In the genomic region with DNA sequence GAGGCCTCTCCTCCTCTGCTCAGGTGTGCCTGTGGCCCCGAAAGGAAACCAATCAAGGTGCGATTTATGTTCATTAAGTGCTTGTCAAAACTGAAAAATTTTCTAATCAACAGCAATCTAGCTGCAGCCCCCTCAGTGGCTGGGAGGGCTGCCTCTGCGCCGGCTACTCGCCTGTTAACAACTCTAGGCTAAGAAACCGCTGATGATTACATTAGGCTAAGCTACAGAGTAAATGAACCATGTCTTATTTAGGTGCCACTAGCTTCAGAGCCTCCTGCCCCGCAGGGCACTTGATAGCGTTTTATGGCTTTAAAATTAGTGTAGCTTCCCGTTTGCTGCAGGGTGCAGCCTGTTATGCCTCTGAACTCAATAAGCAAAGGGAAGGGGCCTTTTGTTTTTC, we compare ENCODE assay signal across 29 mouse cellular contexts.
A peak's percentile ranks its signal among the peaks of the same experiment; 100 is the strongest.
DNase-seq lines count a peak whose midpoint lies in the region; ATAC-seq lines count a peak whose summit lies in the region.
"Had no signal": no experiment of that assay in that cellular context is flagged by ENCODE, and none has a peak within 500 bp of the region (broad histone marks: within the 10 kb centered on the region; RNA-seq: fewer than 3 reads in every experiment).

No protein-coding gene starts in this region.

- H3K4me3 ChIP-seq in hindbrain, embryonic 11.5 days (ENCODE audit: low read depth, low read length) = no peak overlapping the region
- H3K4me3 ChIP-seq in hindbrain, embryonic 10.5 days = no peak overlapping the region
- H3K4me3 ChIP-seq in neural tube, embryonic 12.5 days = no peak overlapping the region
- H3K4me3 ChIP-seq in neural tube, embryonic 15.5 days (replicated peaks) = no peak overlapping the region
- no peak overlapping the region for H3K4me3 ChIP-seq in limb, embryonic 12.5 days (replicated peaks)
- H3K4me3 ChIP-seq: embryonic facial prominence, embryonic 12.5 days; gastrocnemius, adult 2 months; heart, adult 2 months; heart, embryonic 12.5 days; left cerebral cortex, adult 2 months; myocyte had no signal

- no peak overlapping the region for H3K4me2 ChIP-seq in hindbrain, embryonic 11.5 days (replicated peaks; ENCODE audit: low read depth, low read length)
- H3K4me2 ChIP-seq in neural tube, embryonic 12.5 days (replicated peaks) = no peak overlapping the region
- H3K4me2 ChIP-seq in neural tube, embryonic 15.5 days = no peak overlapping the region
- no peak overlapping the region for H3K4me2 ChIP-seq in limb, embryonic 12.5 days
- H3K4me2 ChIP-seq: embryonic facial prominence, embryonic 12.5 days; heart, embryonic 12.5 days had no signal

- H3K4me1 ChIP-seq in hindbrain, embryonic 11.5 days (replicated peaks; ENCODE audit: control insufficient read depth, insufficient read depth, low read length) = peaks cover 2% of the 10 kb centered on the region; the same call in 1 of the 2 replicates
- peaks cover 19% of the 10 kb centered on the region for H3K4me1 ChIP-seq in hindbrain, embryonic 10.5 days (replicated peaks)
- H3K4me1 ChIP-seq in neural tube, embryonic 12.5 days = peaks cover 36% of the 10 kb centered on the region
- peaks cover 29% of the 10 kb centered on the region for H3K4me1 ChIP-seq in neural tube, embryonic 15.5 days
- H3K4me1 ChIP-seq in limb, embryonic 12.5 days (replicated peaks) = peaks cover 34% of the 10 kb centered on the region

- no peak overlapping the region for H3K27ac ChIP-seq in hindbrain, embryonic 11.5 days (ENCODE audit: low read depth, low read length)
- no peak overlapping the region for H3K27ac ChIP-seq in hindbrain, embryonic 10.5 days
- no peak overlapping the region for H3K27ac ChIP-seq in neural tube, embryonic 12.5 days
- H3K27ac ChIP-seq in neural tube, embryonic 15.5 days (replicated peaks) = no peak overlapping the region; the same call in 1 of the 2 replicates
- 0 out of 2 replicates have a peak overlapping the region, but pooled peaks have one; percentile 1 for H3K27ac ChIP-seq in limb, embryonic 12.5 days
- H3K27ac ChIP-seq: embryonic facial prominence, embryonic 12.5 days; gastrocnemius, adult 2 months; heart, adult 2 months; left cerebral cortex, adult 2 months; liver, embryonic 14.5 days; macrophage had no signal

- H3K9me3 ChIP-seq in hindbrain, embryonic 11.5 days (ENCODE audit: control insufficient read depth, low read length) = no peaks in the 10 kb centered on the region
- H3K9me3 ChIP-seq in hindbrain, embryonic 10.5 days = no peaks in the 10 kb centered on the region
- H3K9me3 ChIP-seq in neural tube, embryonic 12.5 days = no peaks in the 10 kb centered on the region
- no peaks in the 10 kb centered on the region for H3K9me3 ChIP-seq in neural tube, embryonic 15.5 days (replicated peaks)
- H3K9me3 ChIP-seq in limb, embryonic 12.5 days = no peaks in the 10 kb centered on the region
- H3K9me3 ChIP-seq: embryonic facial prominence, embryonic 12.5 days; heart, embryonic 12.5 days had no signal

- ATAC-seq in hindbrain, embryonic 11.5 days (ENCODE audit: low FRiP score) = 0 out of 2 replicates have a peak, but pooled peaks have one; percentile 45
- ATAC-seq in neural tube, embryonic 12.5 days (ENCODE audit: low FRiP score, low read depth) = peak; percentile 70
- no peak for ATAC-seq in neural tube, embryonic 15.5 days (ENCODE audit: low FRiP score)
- ATAC-seq in limb, embryonic 12.5 days (ENCODE audit: insufficient number of reproducible peaks, insufficient read depth, low FRiP score, low TSS enrichment, low read depth) = no peak
- ATAC-seq: forebrain, embryonic 16.5 days; inflammation-experienced regulatory T-cells, adult 6 months had no signal

- WGBS in hindbrain, embryonic 11.5 days = 57% methylated on average over 9 of the region's 9 CpGs
- WGBS in hindbrain, embryonic 10.5 days = 78% methylated on average over 9 of the region's 9 CpGs
- 18% methylated on average over 9 of the region's 9 CpGs for WGBS in neural tube, embryonic 12.5 days
- 24% methylated on average over 9 of the region's 9 CpGs for WGBS in neural tube, embryonic 15.5 days
- WGBS in limb, embryonic 12.5 days = 20% methylated on average over 9 of the region's 9 CpGs

- DNase-seq in hindbrain, embryonic 11.5 days (ENCODE audit: low spot score) = no peak
- no peak for DNase-seq in hindbrain, embryonic 10.5 days (ENCODE audit: low spot score)
- no peak for DNase-seq in gastrocnemius, adult 8-10 months (ENCODE audit: low spot score in 2 of 2)
- DNase-seq in left cerebral cortex, adult 18-20 months (ENCODE audit: low spot score in 2 of 2) = no peak
- DNase-seq: adrenal gland, adult 8-10 months; cerebellum, adult 9-11 months; embryo, embryonic 11 days; gastrocnemius, adult 2 months; heart, adult 2 months; heart, postnatal 4 days; kidney, adult 11 months; kidney, postnatal 14 days; liver; lung, adult 2 months; lung, postnatal 10 days; spleen, adult 18-20 months; thymus, postnatal 14 days had no signal

- no peaks in the 10 kb centered on the region for H3K27me3 ChIP-seq in hindbrain, embryonic 11.5 days (ENCODE audit: control insufficient read depth, insufficient read depth, low read length)
- H3K27me3 ChIP-seq in hindbrain, embryonic 10.5 days (ENCODE audit: insufficient read depth, poor library complexity, severe bottlenecking) = no peaks in the 10 kb centered on the region
- no peaks in the 10 kb centered on the region for H3K27me3 ChIP-seq in neural tube, embryonic 12.5 days (replicated peaks)
- 0 out of 2 replicates have a peak, but pooled peaks cover 3% of the 10 kb centered on the region for H3K27me3 ChIP-seq in neural tube, embryonic 15.5 days (replicated peaks)
- H3K27me3 ChIP-seq in limb, embryonic 12.5 days = no peaks in the 10 kb centered on the region; the same call in 1 of the 2 replicates
- H3K27me3 ChIP-seq: embryonic facial prominence, embryonic 12.5 days; heart, embryonic 12.5 days had no signal

- no peak overlapping the region for H3K9ac ChIP-seq in hindbrain, embryonic 11.5 days (ENCODE audit: low read depth, low read length)
- no peak overlapping the region for H3K9ac ChIP-seq in neural tube, embryonic 12.5 days
- H3K9ac ChIP-seq in neural tube, embryonic 15.5 days (replicated peaks) = no peak overlapping the region
- H3K9ac ChIP-seq in limb, embryonic 12.5 days (replicated peaks) = 0 out of 2 replicates have a peak overlapping the region, but pooled peaks have one; percentile 12
- H3K9ac ChIP-seq: embryonic facial prominence, embryonic 12.5 days; heart, embryonic 12.5 days; liver, embryonic 14.5 days had no signal

- H3K36me3 ChIP-seq in hindbrain, embryonic 11.5 days (ENCODE audit: control insufficient read depth, insufficient read depth, low read length) = no peaks in the 10 kb centered on the region
- peaks cover 44% of the 10 kb centered on the region for H3K36me3 ChIP-seq in hindbrain, embryonic 10.5 days
- peaks cover 13% of the 10 kb centered on the region; the same call in 1 of the 2 replicates for H3K36me3 ChIP-seq in neural tube, embryonic 12.5 days
- H3K36me3 ChIP-seq in neural tube, embryonic 15.5 days = peaks cover 13% of the 10 kb centered on the region; the same call in 1 of the 2 replicates
- peaks cover 14% of the 10 kb centered on the region for H3K36me3 ChIP-seq in limb, embryonic 12.5 days
- H3K36me3 ChIP-seq: embryonic facial prominence, embryonic 12.5 days; G1E had no signal

Comparison
In these comparisons a context has a peak if more than half of its experiments do, and no peak if none do; other contexts are left out.
1. ATAC-seq: peak in hindbrain, embryonic 11.5 days (single experiment) and neural tube, embryonic 12.5 days (single experiment); none in neural tube, embryonic 15.5 days (single experiment) and limb, embryonic 12.5 days (single experiment).